Mouse (Mus musculus) limb, embryonic 15.5 days (tissue): ENCODE results near the gene Nf1. TPM values are rescaled to one million over a fixed set of nuclear protein-coding genes. Genes with fewer than 3 reads are reported as not detected.
"Not testable (repeated sequence)": the region's sequence is repeated elsewhere in the genome, so short reads cannot be mapped to it uniquely, and the experiment has no call there.

Experiments used
- ATAC-seq: fragments of 200-750 bp; cut with Nextera tagmentation; 2 replicates; pipeline ENCODE4 v1.8.0; 2017; ENCODE audit warnings: low read depth, moderate TSS enrichment; ENCODE audit not compliant: insufficient number of reproducible peaks, low FRiP score, low TSS enrichment
- H3K27ac ChIP-seq: fragments of 300-500 bp; sonication (generic); 2 replicates; pipeline ENCODE4 v1.5.1; 2015; ENCODE audit warnings: moderate library complexity, mild to moderate bottlenecking, inconsistent platforms
- H3K27me3 ChIP-seq: fragments of 300-500 bp; sonication (generic); 2 replicates; pipeline ENCODE4 v1.6.1; 2015; ENCODE audit warnings: inconsistent platforms
- H3K36me3 ChIP-seq: fragments of 300-500 bp; sonication (generic); 2 replicates; pipeline ENCODE4 v1.6.1; 2015; ENCODE audit warnings: inconsistent platforms
- H3K4me1 ChIP-seq: fragments of 300-500 bp; sonication (generic); 2 replicates; pipeline ENCODE4 v1.6.1; 2015; ENCODE audit warnings: inconsistent platforms
- H3K4me2 ChIP-seq: fragments of 300-500 bp; sonication (generic); 2 replicates; pipeline ENCODE4 v1.6.1; 2015; ENCODE audit warnings: mild to moderate bottlenecking, inconsistent platforms
- H3K4me3 ChIP-seq: fragments of 300-500 bp; sonication (generic); 2 replicates; pipeline ENCODE4 v1.5.1; 2015; ENCODE audit warnings: mild to moderate bottlenecking, inconsistent platforms
- H3K9ac ChIP-seq: fragments of 300-500 bp; sonication (generic); 2 replicates; pipeline ENCODE4 v1.6.1; 2015; ENCODE audit warnings: inconsistent platforms
- H3K9me3 ChIP-seq: fragments of 300-500 bp; sonication (generic); 2 replicates; pipeline ENCODE4 v1.6.1; 2016; ENCODE audit warnings: inconsistent platforms
- WGBS: fragments of 180-500 bp; shearing (Covaris S2); methylation state at CpG from one replicate; pipeline ENCODE4 v1.1.7; 2015; 5-methylcytosine and 5-hydroxymethylcytosine counted together
- polyA plus RNA-seq: library from polyadenylated mRNA; unstranded; fragments of >200 nt; fragmentation: Nextera tagmentation; extraction: Ambion mirVana; gene quantifications from 2 replicates; pipeline ENCODE4 v1.2.1, GENCODE M21; 2015

Nf1 gene
- polyA plus RNA-seq, result 4.2 and 5.2 TPM in 2 replicates

- ATAC-seq, result peak; percentile 91
- Histone ChIP-seq H3K9ac (peak within 1 kb of the TSS; percentile 91), H3K4me3 (peak within 1 kb of the TSS; percentile 91), H3K36me3 (peaks cover 8% of the 10 kb centered on the region; the same call in 1 of the 2 replicates), H3K27ac (peak within 1 kb of the TSS; percentile 94), H3K4me2 (peak within 1 kb of the TSS; percentile 62), H3K9me3 (no peaks in the 10 kb centered on the region), H3K27me3 (no peaks in the 10 kb centered on the region), H3K4me1 (peaks cover 16% of the 10 kb centered on the region)
- 0% methylated on average over 38 of the region's 49 CpGs for WGBS
These were observed at the start of gene Nf1 for GRCm38 (mm10) chr11:79339234-79339807. Gene Nf1 (plus strand): TSS chr11:79339693.

GRCm38 (mm10) chr11:79290473-79290872 is 49.0 kb upstream of the Nf1 start:
- Histone ChIP-seq H3K36me3 (no peaks in the 10 kb centered on the region), H3K9me3 (no peaks in the 10 kb centered on the region), H3K27ac (no peak overlapping the region), H3K4me1 (peaks cover 24% of the 10 kb centered on the region), H3K4me2 (no peak overlapping the region), H3K9ac (no peak overlapping the region), H3K4me3 (no peak overlapping the region), H3K27me3 (no peaks in the 10 kb centered on the region)
- WGBS, result 35% methylated on average over 2 of the region's 2 CpGs
- ATAC-seq, result no peak

- H3K36me3 ChIP-seq, result no peaks in the 10 kb centered on the region
- H3K9ac ChIP-seq, result no peak overlapping the region
- peaks cover 21% of the 10 kb centered on the region for H3K4me1 ChIP-seq
- no peak overlapping the region for H3K4me2 ChIP-seq
- no peak for ATAC-seq
- no peaks in the 10 kb centered on the region for H3K9me3 ChIP-seq
- no peak overlapping the region for H3K27ac ChIP-seq
- no peak overlapping the region for H3K4me3 ChIP-seq
- WGBS, result 56% methylated on average over 5 of the region's 5 CpGs
- H3K27me3 ChIP-seq, result no peaks in the 10 kb centered on the region
These were observed 47.8 kb upstream of the Nf1 start for GRCm38 (mm10) chr11:79291651-79292050.

GRCm38 (mm10) chr11:79292130-79292529 is 47.4 kb upstream of the Nf1 start:
- no peaks in the 10 kb centered on the region for H3K9me3 ChIP-seq
- peaks cover 21% of the 10 kb centered on the region for H3K4me1 ChIP-seq
- H3K27ac ChIP-seq, result no peak overlapping the region
- H3K4me3 ChIP-seq, result no peak overlapping the region
- no peak for ATAC-seq
- H3K36me3 ChIP-seq, result no peaks in the 10 kb centered on the region
- no peak overlapping the region for H3K9ac ChIP-seq
- WGBS, result 72% methylated on average over 3 of the region's 3 CpGs
- H3K27me3 ChIP-seq, result no peaks in the 10 kb centered on the region
- H3K4me2 ChIP-seq, result no peak overlapping the region

GRCm38 (mm10) chr11:79293025-79293424 is 46.5 kb upstream of the Nf1 start:
- H3K36me3 ChIP-seq, result no peaks in the 10 kb centered on the region
- H3K27me3 ChIP-seq, result no peaks in the 10 kb centered on the region
- no peak overlapping the region for H3K27ac ChIP-seq
- H3K9me3 ChIP-seq, result no peaks in the 10 kb centered on the region
- no peak overlapping the region for H3K4me3 ChIP-seq
- no peak for ATAC-seq
- 83% methylated on average over 3 of the region's 3 CpGs for WGBS
- no peak overlapping the region for H3K4me2 ChIP-seq
- H3K9ac ChIP-seq, result no peak overlapping the region
- peaks cover 18% of the 10 kb centered on the region for H3K4me1 ChIP-seq

GRCm38 (mm10) chr11:79293971-79294370 is 45.5 kb upstream of the Nf1 start:
- Histone ChIP-seq H3K9me3 (no peaks in the 10 kb centered on the region), H3K9ac (no peak overlapping the region), H3K4me1 (peaks cover 10% of the 10 kb centered on the region), H3K27ac (no peak overlapping the region), H3K4me3 (no peak overlapping the region), H3K4me2 (no peak overlapping the region), H3K27me3 (no peaks in the 10 kb centered on the region), H3K36me3 (no peaks in the 10 kb centered on the region)
- no peak for ATAC-seq
- WGBS, result 14% methylated on average over 1 of the region's 1 CpGs

- 59% methylated on average over 1 of the region's 1 CpGs for WGBS
- Histone ChIP-seq H3K27ac (no peak overlapping the region), H3K4me1 (0 out of 2 replicates have a peak, but pooled peaks cover 4% of the 10 kb centered on the region), H3K36me3 (no peaks in the 10 kb centered on the region), H3K9ac (no peak overlapping the region), H3K4me3 (no peak overlapping the region), H3K27me3 (no peaks in the 10 kb centered on the region), H3K9me3 (no peaks in the 10 kb centered on the region), H3K4me2 (no peak overlapping the region)
- ATAC-seq, result no peak
These were observed 43.3 kb upstream of the Nf1 start for GRCm38 (mm10) chr11:79296167-79296566.

- no peaks in the 10 kb centered on the region for H3K27me3 ChIP-seq
- 83% methylated on average over 5 of the region's 5 CpGs for WGBS
These were observed 42.5 kb upstream of the Nf1 start, which contains the start of gene Gm9964 for GRCm38 (mm10) chr11:79296856-79297491. Gene Gm9964 (minus strand): TSS chr11:79296906.

GRCm38 (mm10) chr11:79299719-79300431 is 39.6 kb upstream of the Nf1 start:
- no peaks in the 10 kb centered on the region for H3K27me3 ChIP-seq
- no peak overlapping the region for H3K9ac ChIP-seq
- no peak overlapping the region for H3K27ac ChIP-seq
- no peak for ATAC-seq
- no peaks in the 10 kb centered on the region for H3K9me3 ChIP-seq
- no peak overlapping the region for H3K4me2 ChIP-seq
- no peaks in the 10 kb centered on the region for H3K4me1 ChIP-seq
- no peak overlapping the region for H3K4me3 ChIP-seq
- WGBS, result 73% methylated on average over 9 of the region's 9 CpGs
- no peaks in the 10 kb centered on the region for H3K36me3 ChIP-seq

More at GRCm38 (mm10) chr11:79296856-79297491, 42.5 kb upstream of the Nf1 start, which contains the start of gene Gm9964:
- no peak for ATAC-seq
- Histone ChIP-seq H3K9ac (no peak within 1 kb of the TSS), H3K9me3 (no peaks in the 10 kb centered on the region), H3K4me1 (0 out of 2 replicates have a peak, but pooled peaks cover 4% of the 10 kb centered on the region), H3K4me2 (no peak within 1 kb of the TSS), H3K36me3 (no peaks in the 10 kb centered on the region), H3K27ac (no peak within 1 kb of the TSS), H3K4me3 (no peak within 1 kb of the TSS)

GRCm38 (mm10) chr11:79303109-79303508 is 36.4 kb upstream of the Nf1 start:
- H3K9ac ChIP-seq, result no peak overlapping the region
- H3K27me3 ChIP-seq, result no peaks in the 10 kb centered on the region
- no peak overlapping the region for H3K4me2 ChIP-seq
- no peaks in the 10 kb centered on the region for H3K36me3 ChIP-seq
- WGBS, result 83% methylated on average over 6 of the region's 6 CpGs
- H3K4me1 ChIP-seq, result peaks cover 20% of the 10 kb centered on the region
- ATAC-seq, result no peak
- no peaks in the 10 kb centered on the region for H3K9me3 ChIP-seq
- H3K27ac ChIP-seq, result no peak overlapping the region
- no peak overlapping the region for H3K4me3 ChIP-seq

- not testable (repeated sequence) for H3K4me2 ChIP-seq, H3K9ac ChIP-seq, H3K27ac ChIP-seq, H3K36me3 ChIP-seq, ATAC-seq, H3K27me3 ChIP-seq, H3K4me3 ChIP-seq, H3K9me3 ChIP-seq
- WGBS, result 89% methylated on average over 4 of the region's 4 CpGs
- peaks cover 20% of the 10 kb centered on the region for H3K4me1 ChIP-seq
These were observed 35.2 kb upstream of the Nf1 start for GRCm38 (mm10) chr11:79304245-79304644.
